Mouse (Mus musculus) urinary bladder, postnatal 10 days (tissue): ENCODE measurements around the gene Unc93a2.
"Not testable (repeated sequence)": the region's sequence is repeated elsewhere in the genome, so short reads cannot be mapped to it uniquely, and the experiment has no call there.

Experiments used
- DNase-seq: peaks from one replicate; pipeline ENCODE4 v3.0.0; 2022; ENCODE audit warnings: low spot score

Gene Unc93a2

GRCm38 (mm10) chr17:7371879-7372278 is 13.4 kb downstream of the Unc93a2 start, which contains the start of gene Gm49630:
TSS of gene Gm49630 (minus strand) at chr17:7371979.
- not testable (repeated sequence) for DNase-seq

- not testable (repeated sequence) for DNase-seq
Observed at GRCm38 (mm10) chr17:7369401-7369800, 15.9 kb downstream of the Unc93a2 start.

GRCm38 (mm10) chr17:7366676-7367374 is 18.4 kb downstream of the Unc93a2 start:
- not testable (repeated sequence) for DNase-seq

- not testable (repeated sequence) for DNase-seq
Observed at GRCm38 (mm10) chr17:7366265-7366664, 19.0 kb downstream of the Unc93a2 start.

GRCm38 (mm10) chr17:7365615-7366014 is 19.6 kb downstream of the Unc93a2 start:
- DNase-seq = not testable (repeated sequence)

GRCm38 (mm10) chr17:7360749-7361465 is 24.4 kb downstream of the Unc93a2 start:
- DNase-seq = not testable (repeated sequence)

GRCm38 (mm10) chr17:7359806-7360205 is 25.5 kb downstream of the Unc93a2 start:
- DNase-seq = not testable (repeated sequence)

- not testable (repeated sequence) for DNase-seq
Observed at GRCm38 (mm10) chr17:7352596-7352995, 32.7 kb downstream of the Unc93a2 start, which contains the start of gene Ttll2. TSS of gene Ttll2 (minus strand) at chr17:7352696.

- DNase-seq = not testable (repeated sequence)
Observed at GRCm38 (mm10) chr17:7348765-7349164, 36.5 kb downstream of the Unc93a2 start.

- DNase-seq = not testable (repeated sequence)
Observed at GRCm38 (mm10) chr17:7337381-7337780, 47.9 kb downstream of the Unc93a2 start.

GRCm38 (mm10) chr17:7332745-7333144 is 52.5 kb downstream of the Unc93a2 start:
- DNase-seq = not testable (repeated sequence)

GRCm38 (mm10) chr17:7326415-7326814 is 58.8 kb downstream of the Unc93a2 start:
- DNase-seq = not testable (repeated sequence)

GRCm38 (mm10) chr17:7324346-7324745 is 60.9 kb downstream of the Unc93a2 start, which contains the start of gene Tcp10a:
TSS of gene Tcp10a (plus strand) at chr17:7324646.
- DNase-seq = not testable (repeated sequence)

GRCm38 (mm10) chr17:7319789-7320188 is 65.5 kb downstream of the Unc93a2 start:
- DNase-seq = not testable (repeated sequence)

GRCm38 (mm10) chr17:7315693-7316382 is 69.4 kb downstream of the Unc93a2 start:
- DNase-seq = not testable (repeated sequence)
